Mouse (Mus musculus): ENCODE results near the gene Unc119. TPM values are rescaled to one million over a fixed set of nuclear protein-coding genes. Genes with fewer than 3 reads are reported as not detected.

Gene Unc119
- polyA plus RNA-seq, 1 experiment = 20.3 TPM

DNA sequence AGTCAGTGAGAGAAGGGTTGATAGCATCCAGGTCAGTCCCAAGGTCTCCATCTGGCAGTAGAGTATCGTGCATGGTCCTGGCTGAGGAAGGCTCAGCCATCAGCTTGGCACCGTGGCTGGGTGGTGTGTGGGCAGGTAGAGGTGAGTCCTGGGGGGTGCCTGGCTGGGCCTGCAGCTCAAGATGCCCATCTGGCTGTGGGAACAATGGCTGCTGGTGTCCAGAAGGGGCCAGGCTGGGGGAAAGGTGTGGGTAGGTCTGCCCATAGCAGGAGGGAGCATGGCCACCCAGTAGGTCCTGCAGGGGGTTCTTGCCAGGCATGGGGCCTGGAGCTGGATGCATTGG lies 17.5 kb downstream of the Unc119 start:
- no peak overlapping the region for H3K27ac ChIP-seq (ENCODE audit: insufficient read depth, low read depth, low read length)
- WGBS = 56% methylated on average over 2 of the region's 2 CpGs
- peaks cover 7% of the 10 kb centered on the region for H3K4me1 ChIP-seq (ENCODE audit: control insufficient read depth, insufficient read depth, low read length)
- TF ChIP-seq CTCF (conservative IDR thresholded peaks at IDR 0.05; ENCODE audit: insufficient read depth, insufficient read length, low read depth, low read length) = no peak
- no peak for TF ChIP-seq POLR2A (IDR thresholded peaks at IDR 0.05; ENCODE audit: low read depth, low read length)
- no peaks in the 10 kb centered on the region for H3K36me3 ChIP-seq (ENCODE audit: control insufficient read depth, insufficient read depth, low read length)
- H3K27me3 ChIP-seq (replicated peaks; ENCODE audit: control insufficient read depth, insufficient read depth, low read length) = no peaks in the 10 kb centered on the region
- DNase-seq = no peak
- H3K4me3 ChIP-seq (ENCODE audit: insufficient read depth, low read depth, low read length) = no peak overlapping the region

DNA sequence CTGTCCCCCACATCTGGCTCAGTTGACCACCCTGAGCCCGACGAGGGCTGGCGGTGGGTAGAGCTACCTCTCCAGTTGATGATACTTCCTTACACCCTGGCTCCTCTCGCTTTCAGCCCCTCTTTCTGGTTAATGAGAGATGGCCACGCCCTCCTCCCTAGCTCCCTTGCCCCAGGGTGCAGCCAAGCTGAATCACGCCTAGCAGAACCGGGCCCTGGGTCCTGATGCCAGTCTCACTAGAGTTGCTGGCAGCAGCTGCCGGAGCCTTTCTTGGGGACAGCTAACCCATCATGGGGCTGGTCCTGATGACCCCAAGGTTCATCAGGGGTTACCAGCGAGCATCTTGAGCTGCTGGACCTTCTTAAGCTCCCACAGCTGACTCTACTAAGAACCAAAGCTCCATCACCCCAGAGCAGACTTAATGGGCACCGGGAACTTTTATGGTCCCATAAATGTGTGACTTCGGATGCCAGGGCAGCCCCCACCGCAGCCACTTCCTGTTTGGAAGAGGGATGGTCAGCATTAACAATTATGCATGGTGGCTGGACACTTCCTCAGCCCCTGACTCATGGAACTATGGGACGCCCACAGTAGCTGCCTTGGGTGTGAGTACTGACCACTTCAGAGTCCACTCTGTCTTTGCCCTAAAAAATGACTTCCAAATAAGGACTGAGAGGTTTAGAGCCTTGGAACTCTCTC lies 20.2 kb downstream of the Unc119 start:
- Histone ChIP-seq H3K27me3 (replicated peaks; ENCODE audit: control insufficient read depth, insufficient read depth, low read length) (no peaks in the 10 kb centered on the region), H3K4me1 (ENCODE audit: control insufficient read depth, insufficient read depth, low read length) (peaks cover 7% of the 10 kb centered on the region), H3K36me3 (ENCODE audit: control insufficient read depth, insufficient read depth, low read length) (no peaks in the 10 kb centered on the region), H3K4me3 (ENCODE audit: insufficient read depth, low read depth, low read length) (no peak overlapping the region), H3K27ac (ENCODE audit: insufficient read depth, low read depth, low read length) (no peak overlapping the region)
- WGBS = 33% methylated on average over 13 of the region's 13 CpGs
- TF ChIP-seq CTCF (conservative IDR thresholded peaks at IDR 0.05; ENCODE audit: insufficient read depth, insufficient read length, low read depth, low read length) (no peak), POLR2A (IDR thresholded peaks at IDR 0.05; ENCODE audit: low read depth, low read length) (no peak)
- peak; percentile 48 for DNase-seq

DNA sequence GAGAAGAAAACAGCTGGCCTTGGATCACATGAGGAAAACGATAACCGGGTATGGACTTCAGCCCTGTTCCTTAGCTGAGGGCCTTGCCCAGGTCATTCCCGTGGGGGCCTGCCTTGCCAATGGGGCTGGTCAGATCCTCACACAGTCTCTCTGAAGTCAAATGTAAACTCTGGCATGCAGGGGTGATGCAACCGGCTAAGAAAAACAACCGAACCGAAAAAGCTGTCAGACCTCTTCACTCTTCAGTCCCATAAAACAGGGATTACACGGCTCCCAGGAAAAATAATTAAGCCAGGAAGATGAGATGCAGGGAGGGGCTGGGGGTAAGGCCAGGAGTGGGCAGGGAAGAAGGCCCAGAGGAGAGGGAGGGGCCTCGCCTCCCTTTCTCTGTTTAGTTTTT lies 20.8 kb downstream of the Unc119 start:
- peaks cover 7% of the 10 kb centered on the region for H3K4me1 ChIP-seq (ENCODE audit: control insufficient read depth, insufficient read depth, low read length)
- DNase-seq = peak; percentile 53
- WGBS = 39% methylated on average over 8 of the region's 8 CpGs
- H3K4me3 ChIP-seq (ENCODE audit: insufficient read depth, low read depth, low read length) = no peak overlapping the region
- no peaks in the 10 kb centered on the region for H3K27me3 ChIP-seq (replicated peaks; ENCODE audit: control insufficient read depth, insufficient read depth, low read length)
- TF ChIP-seq POLR2A (IDR thresholded peaks at IDR 0.05; ENCODE audit: low read depth, low read length) = no peak
- no peak for TF ChIP-seq CTCF (conservative IDR thresholded peaks at IDR 0.05; ENCODE audit: insufficient read depth, insufficient read length, low read depth, low read length)
- no peaks in the 10 kb centered on the region for H3K36me3 ChIP-seq (ENCODE audit: control insufficient read depth, insufficient read depth, low read length)
- H3K27ac ChIP-seq (ENCODE audit: insufficient read depth, low read depth, low read length) = no peak overlapping the region

- Histone ChIP-seq H3K27ac (ENCODE audit: insufficient read depth, low read depth, low read length) (no peak overlapping the region), H3K27me3 (replicated peaks; ENCODE audit: control insufficient read depth, insufficient read depth, low read length) (no peaks in the 10 kb centered on the region), H3K36me3 (ENCODE audit: control insufficient read depth, insufficient read depth, low read length) (no peaks in the 10 kb centered on the region), H3K4me3 (ENCODE audit: insufficient read depth, low read depth, low read length) (no peak overlapping the region), H3K4me1 (ENCODE audit: control insufficient read depth, insufficient read depth, low read length) (peaks cover 7% of the 10 kb centered on the region)
- WGBS = 87% methylated on average over 15 of the region's 15 CpGs
- TF ChIP-seq POLR2A (IDR thresholded peaks at IDR 0.05; ENCODE audit: low read depth, low read length) = no peak
- DNase-seq = no peak
Observed at GRCm38 (mm10) chr11:78367456-78368225, 24.4 kb downstream of the Unc119 start.

DNA sequence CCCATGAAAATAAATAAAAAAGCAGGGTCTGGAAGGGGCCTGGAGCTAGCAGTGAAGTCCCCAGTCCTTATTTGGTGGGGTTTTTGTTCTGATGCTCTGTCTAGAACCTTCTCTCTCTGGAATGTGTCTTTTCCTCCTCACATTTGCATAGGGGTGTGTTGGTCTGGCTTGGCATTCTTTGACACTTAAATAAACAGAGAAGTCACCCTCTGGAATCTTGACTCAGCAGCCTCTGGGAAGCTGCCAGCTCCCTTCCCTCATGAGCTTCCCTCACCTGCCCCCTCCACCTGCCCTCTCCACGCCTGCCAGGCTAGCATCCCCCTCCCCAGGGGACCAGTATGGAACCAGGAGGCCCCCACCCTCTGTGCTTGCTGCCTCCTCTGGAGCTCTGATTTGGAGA lies 27.1 kb downstream of the Unc119 start:
- H3K27me3 ChIP-seq (replicated peaks; ENCODE audit: control insufficient read depth, insufficient read depth, low read length) = no peaks in the 10 kb centered on the region
- no peak overlapping the region for H3K27ac ChIP-seq (ENCODE audit: insufficient read depth, low read depth, low read length)
- no peak for TF ChIP-seq POLR2A (IDR thresholded peaks at IDR 0.05; ENCODE audit: low read depth, low read length)
- no peak for TF ChIP-seq CTCF (conservative IDR thresholded peaks at IDR 0.05; ENCODE audit: insufficient read depth, insufficient read length, low read depth, low read length)
- no peak overlapping the region for H3K4me3 ChIP-seq (ENCODE audit: insufficient read depth, low read depth, low read length)
- no peaks in the 10 kb centered on the region for H3K4me1 ChIP-seq (ENCODE audit: control insufficient read depth, insufficient read depth, low read length)
- 75% methylated on average over 1 of the region's 1 CpGs for WGBS
- no peaks in the 10 kb centered on the region for H3K36me3 ChIP-seq (ENCODE audit: control insufficient read depth, insufficient read depth, low read length)
- DNase-seq = no peak

GRCm38 (mm10) chr11:78371711-78372110 lies 28.4 kb downstream of the Unc119 start:
- Histone ChIP-seq H3K27ac (ENCODE audit: insufficient read depth, low read depth, low read length) (no peak overlapping the region), H3K4me3 (ENCODE audit: insufficient read depth, low read depth, low read length) (no peak overlapping the region), H3K4me1 (ENCODE audit: control insufficient read depth, insufficient read depth, low read length) (no peaks in the 10 kb centered on the region), H3K36me3 (ENCODE audit: control insufficient read depth, insufficient read depth, low read length) (no peaks in the 10 kb centered on the region), H3K27me3 (replicated peaks; ENCODE audit: control insufficient read depth, insufficient read depth, low read length) (no peaks in the 10 kb centered on the region)
- TF ChIP-seq CTCF (conservative IDR thresholded peaks at IDR 0.05; ENCODE audit: insufficient read depth, insufficient read length, low read depth, low read length) (no peak), POLR2A (IDR thresholded peaks at IDR 0.05; ENCODE audit: low read depth, low read length) (no peak)
- 96% methylated on average over 11 of the region's 11 CpGs for WGBS
- DNase-seq = no peak

- no peaks in the 10 kb centered on the region for H3K27me3 ChIP-seq (replicated peaks; ENCODE audit: control insufficient read depth, insufficient read depth, low read length)
- H3K4me3 ChIP-seq (ENCODE audit: insufficient read depth, low read depth, low read length) = no peak overlapping the region
- no peaks in the 10 kb centered on the region for H3K36me3 ChIP-seq (ENCODE audit: control insufficient read depth, insufficient read depth, low read length)
- no peak overlapping the region for H3K27ac ChIP-seq (ENCODE audit: insufficient read depth, low read depth, low read length)
- no peak for DNase-seq
- WGBS = 62% methylated on average over 3 of the region's 3 CpGs
- no peaks in the 10 kb centered on the region for H3K4me1 ChIP-seq (ENCODE audit: control insufficient read depth, insufficient read depth, low read length)
- TF ChIP-seq POLR2A (IDR thresholded peaks at IDR 0.05; ENCODE audit: low read depth, low read length) (no peak), CTCF (conservative IDR thresholded peaks at IDR 0.05; ENCODE audit: insufficient read depth, insufficient read length, low read depth, low read length) (no peak)
Observed at GRCm38 (mm10) chr11:78372166-78372565, 28.9 kb downstream of the Unc119 start.
